Mouse (Mus musculus): ENCODE data around the gene Klf16. TPM values are rescaled to one million over a fixed set of nuclear protein-coding genes. Genes with fewer than 3 reads are reported as not detected.

The Klf16 gene
- 1 to 10 TPM; 5.2 to 5.5 TPM for total RNA-seq (2021)
- long read RNA-seq, experiment 1, partial matches to known transcripts: 0 of 2 reads
- long read RNA-seq, experiment 1, other reads (novel, unspliced or antisense): 1 of 2 reads
- long read RNA-seq, experiment 2, partial matches to known transcripts: 0 of 1 reads
- long read RNA-seq, experiment 2, other reads (novel, unspliced or antisense): 0 of 1 reads

GRCm38 (mm10) chr10:80577195-80578130 lies at the start of gene Klf16:
Klf16 (minus strand) TSS chr10:80577321.
- peak; percentile 98 to 99 for DNase-seq

GRCm38 (mm10) chr10:80625764-80626163 lies 48.6 kb upstream of the Klf16 start:
- no peak for DNase-seq

GRCm38 (mm10) chr10:80623457-80624191 lies 46.5 kb upstream of the Klf16 start:
- peak; percentile 72 to 83 for DNase-seq

- peak in 1 of 2 experiments; percentile 45 for DNase-seq
Observed at GRCm38 (mm10) chr10:80622661-80623456, 45.7 kb upstream of the Klf16 start, which contains the start of gene Csnk1g2. Csnk1g2 (plus strand) TSS chr10:80622838.

DNA sequence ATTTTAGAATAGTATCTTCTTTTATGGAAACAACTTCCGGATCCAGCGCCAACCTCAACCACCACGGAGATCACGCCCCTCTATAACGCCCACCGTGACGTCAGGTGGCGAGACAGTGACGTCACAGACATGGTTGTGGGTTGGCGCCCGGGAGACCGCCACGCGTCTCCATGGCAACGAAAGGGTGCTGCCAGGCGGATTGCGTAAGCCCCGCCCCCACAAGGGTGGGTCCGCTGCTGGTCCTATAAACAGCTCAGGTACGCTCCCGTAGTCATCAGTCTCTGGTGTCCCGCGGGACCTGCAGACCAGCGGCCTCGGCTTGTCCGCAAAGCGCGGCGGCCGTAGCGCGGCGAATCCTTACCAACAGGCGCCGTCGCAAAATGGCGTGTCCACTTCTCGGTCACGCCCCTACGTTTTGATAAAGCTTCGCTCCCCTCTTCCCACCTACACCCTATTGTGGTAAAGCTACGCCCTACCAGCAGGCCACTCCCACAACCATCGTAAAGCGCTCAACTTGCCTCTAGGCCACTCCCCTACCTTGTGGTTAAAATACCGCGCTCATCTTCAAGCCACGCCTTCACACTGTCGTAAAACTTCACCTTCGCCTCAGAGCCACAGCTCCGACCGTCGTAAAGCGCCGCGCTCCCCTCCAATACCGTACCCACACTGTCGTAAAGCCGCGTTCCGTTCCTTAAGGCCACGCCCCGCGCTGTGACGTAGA lies 45.0 kb upstream of the Klf16 start:
- DNase-seq: peak; percentile 99

GRCm38 (mm10) chr10:80621690-80621939 lies 44.5 kb upstream of the Klf16 start:
- DNase-seq: no peak

GRCm38 (mm10) chr10:80620796-80621689 lies 43.9 kb upstream of the Klf16 start:
- no peak for DNase-seq

GRCm38 (mm10) chr10:80620365-80620764 lies 43.2 kb upstream of the Klf16 start:
- no peak for DNase-seq

DNA sequence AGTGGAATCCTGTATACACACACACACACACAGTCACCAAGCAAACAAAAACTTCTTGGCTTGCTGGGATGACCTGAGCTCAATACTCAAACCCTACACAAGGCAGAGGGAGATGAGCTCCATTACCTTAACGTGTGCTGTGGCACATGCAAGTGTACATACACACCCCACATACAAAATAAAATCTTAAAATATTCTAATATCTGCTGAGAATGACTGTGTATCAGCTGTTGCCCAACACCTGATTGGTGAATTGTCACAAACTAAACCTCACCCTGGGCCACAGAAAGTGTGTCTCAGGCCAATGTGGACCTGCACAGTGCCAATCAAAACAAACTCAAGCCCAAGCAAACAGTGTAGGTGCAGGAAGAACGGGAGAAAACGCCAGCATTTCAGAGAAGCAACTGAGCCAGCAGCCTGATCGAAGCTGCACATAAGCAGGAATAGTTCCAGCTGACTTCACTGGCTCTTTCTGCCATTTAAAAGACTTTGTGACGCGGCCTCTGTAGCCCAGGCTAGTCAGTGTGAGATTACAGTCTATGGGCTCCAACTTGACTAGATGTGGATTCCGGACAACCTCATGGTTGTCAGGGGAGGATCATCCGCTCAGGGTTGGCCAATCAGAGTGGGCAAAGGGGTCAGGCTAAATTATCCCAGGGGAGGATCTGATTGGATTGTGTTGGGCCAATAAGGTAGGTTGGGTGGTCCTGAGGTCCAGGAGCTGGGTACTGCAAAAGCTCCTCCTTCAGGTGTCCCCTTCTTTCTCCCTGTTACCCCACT lies 42.5 kb upstream of the Klf16 start:
- DNase-seq: peak; percentile 27 to 51

- peak in 1 of 2 experiments; percentile 54 for DNase-seq
Observed at GRCm38 (mm10) chr10:80618181-80618580, 41.1 kb upstream of the Klf16 start.

DNA sequence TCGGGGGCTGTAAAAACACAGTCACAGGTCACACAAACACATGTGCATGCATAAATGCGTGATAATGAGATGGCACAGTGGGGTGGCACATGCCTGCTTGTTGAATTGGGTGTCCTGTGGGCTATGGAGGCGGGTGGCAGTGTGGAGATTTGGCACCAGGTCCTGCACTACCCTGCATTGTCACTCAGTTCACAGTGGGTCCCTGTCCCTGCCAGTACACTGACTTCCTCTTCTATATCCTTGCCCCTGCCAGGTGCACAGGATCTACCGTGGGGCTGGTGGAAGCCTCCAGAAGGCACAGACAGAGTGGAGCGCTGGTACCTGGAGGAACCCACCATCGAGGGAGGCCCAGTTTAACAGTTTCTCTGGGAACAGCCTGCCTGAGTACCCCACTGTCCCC lies 37.2 kb upstream of the Klf16 start:
- no peak for DNase-seq

- DNase-seq: no peak
Observed at GRCm38 (mm10) chr10:80613821-80614220, 36.7 kb upstream of the Klf16 start.

GRCm38 (mm10) chr10:80611905-80612304 lies 34.8 kb upstream of the Klf16 start:
- no peak for DNase-seq

GRCm38 (mm10) chr10:80611024-80611423 lies 33.9 kb upstream of the Klf16 start:
- peak in 1 of 2 experiments; percentile 68 for DNase-seq

DNA sequence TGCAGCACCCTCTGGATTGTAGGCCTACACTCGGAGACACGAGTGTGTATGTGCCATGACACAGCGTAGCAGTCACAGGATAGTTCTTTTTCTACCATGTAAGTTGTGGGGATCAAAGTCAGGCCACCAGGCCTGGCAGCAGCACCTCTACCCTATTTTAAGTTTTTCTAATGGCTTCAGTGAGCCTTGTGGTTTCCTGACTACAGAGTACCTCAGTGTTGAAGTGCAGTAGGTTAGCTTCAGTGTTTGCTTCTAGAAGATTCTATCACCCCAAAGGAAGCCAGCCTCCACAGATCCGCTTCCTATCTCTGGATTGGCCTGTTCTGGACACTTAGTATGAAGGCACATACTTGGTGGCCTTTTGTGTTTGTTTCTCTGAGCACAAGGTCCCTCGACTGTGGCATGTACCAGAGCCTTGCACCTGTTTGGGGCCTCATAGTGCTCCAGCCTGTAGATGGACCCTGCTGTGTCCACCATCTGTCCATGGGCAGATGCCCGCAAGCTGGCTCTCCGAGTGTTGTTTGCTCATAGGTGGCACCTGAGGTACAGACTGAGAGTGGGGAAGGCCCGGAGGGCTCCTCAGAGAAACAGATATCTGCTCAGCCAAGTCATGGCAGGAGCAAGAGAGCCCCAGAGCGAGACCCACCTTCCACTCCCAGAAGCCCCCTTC lies 33.1 kb upstream of the Klf16 start:
- no peak for DNase-seq

DNA sequence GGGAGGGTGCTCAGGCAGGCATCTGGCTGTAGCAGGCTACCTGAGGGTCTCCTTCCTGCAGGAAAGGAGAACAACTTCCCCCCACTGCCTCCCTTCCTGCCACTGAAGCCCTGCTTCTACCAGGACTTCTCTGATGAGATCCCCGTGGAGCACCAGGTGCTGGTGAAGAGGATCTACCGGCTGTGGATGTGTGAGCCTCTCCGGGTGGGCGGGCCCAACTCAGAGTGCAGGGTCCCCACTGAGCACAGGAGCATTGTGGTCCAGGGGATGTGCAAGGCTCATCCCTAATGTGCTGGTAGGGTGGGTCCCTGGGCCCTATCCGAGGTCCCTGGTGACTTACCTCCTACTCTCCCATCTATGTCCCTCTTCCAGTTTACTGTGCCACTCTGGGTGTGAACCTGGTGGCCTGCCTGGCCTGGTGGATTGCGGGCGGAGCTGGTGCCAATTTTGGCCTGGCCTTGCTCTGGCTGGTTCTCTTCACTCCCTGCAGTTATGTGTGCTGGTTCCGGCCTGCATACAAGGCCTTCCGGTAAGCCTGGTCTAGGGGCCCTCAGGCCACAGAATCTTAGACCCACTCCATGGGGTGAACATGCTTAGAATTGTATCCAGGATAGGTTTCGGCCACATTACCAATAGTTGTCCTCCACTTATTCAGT lies 32.3 kb upstream of the Klf16 start:
- no peak for DNase-seq

GRCm38 (mm10) chr10:80608435-80608834 lies 31.3 kb upstream of the Klf16 start:
- DNase-seq: no peak

GRCm38 (mm10) chr10:80606737-80607350 lies 29.7 kb upstream of the Klf16 start:
- DNase-seq: no peak
